Mouse (Mus musculus) E14TG2a.4 (cell line): ENCODE results near the gene Tmem265.

Source experiments
- CTCF ChIP-seq: conservative IDR thresholded peaks from 2 replicates; pipeline ENCODE4 v1.5.1; 2014; ENCODE audit warnings: low read length
- NANOG ChIP-seq: IDR thresholded peaks from 2 replicates; pipeline ENCODE4 v1.6.1; 2014; ENCODE audit warnings: borderline replicate concordance, low read length, mixed read lengths

GRCm38 (mm10) chr7:127592575-127592974 is 31.4 kb downstream of the Tmem265 start:
- no peak; the same call in 1 of the 2 replicates for TF ChIP-seq CTCF
- TF ChIP-seq NANOG: no peak
